Mouse (Mus musculus) frontal cortex, postnatal 14 days (tissue): ENCODE measurements around the gene Apba1.

Experiments used
- DNase-seq, 2 experiments: peaks; one replicate each; pipeline ENCODE4 v3.0.0; 2022; ENCODE audit warnings: low spot score in 2 of 2

Apba1 gene

DNA sequence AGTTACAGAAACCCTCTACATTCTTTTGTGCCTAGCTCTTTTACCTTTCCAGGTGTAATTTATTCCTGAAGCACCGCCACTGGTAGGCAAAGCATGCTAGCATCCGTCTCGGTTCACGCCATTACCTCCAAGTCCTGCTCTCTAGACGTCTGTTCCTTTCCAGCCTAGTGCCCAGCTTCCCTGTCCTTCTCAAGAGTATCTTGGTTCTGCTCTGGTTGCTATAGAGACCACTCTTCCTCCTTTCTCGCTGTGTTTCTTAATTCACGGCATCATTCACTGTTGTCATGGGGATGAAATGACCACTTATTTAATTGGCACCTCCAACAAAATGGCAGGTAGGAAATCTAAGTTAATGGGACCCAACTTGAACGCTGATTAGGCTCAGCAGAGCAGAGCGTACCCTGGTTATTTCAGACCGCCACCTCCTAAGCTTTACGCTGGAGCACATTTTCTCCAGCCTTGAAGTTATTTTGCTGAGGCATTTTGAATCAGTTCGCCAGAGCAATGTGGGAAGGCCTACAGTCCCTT lies 182.8 kb downstream of the Apba1 start:
- DNase-seq: no peak

- DNase-seq: no peak
These were observed 184.2 kb downstream of the Apba1 start for GRCm38 (mm10) chr19:23942886-23943285.

- no peak for DNase-seq
These were observed 187.5 kb downstream of the Apba1 start for GRCm38 (mm10) chr19:23946026-23946685.

DNA sequence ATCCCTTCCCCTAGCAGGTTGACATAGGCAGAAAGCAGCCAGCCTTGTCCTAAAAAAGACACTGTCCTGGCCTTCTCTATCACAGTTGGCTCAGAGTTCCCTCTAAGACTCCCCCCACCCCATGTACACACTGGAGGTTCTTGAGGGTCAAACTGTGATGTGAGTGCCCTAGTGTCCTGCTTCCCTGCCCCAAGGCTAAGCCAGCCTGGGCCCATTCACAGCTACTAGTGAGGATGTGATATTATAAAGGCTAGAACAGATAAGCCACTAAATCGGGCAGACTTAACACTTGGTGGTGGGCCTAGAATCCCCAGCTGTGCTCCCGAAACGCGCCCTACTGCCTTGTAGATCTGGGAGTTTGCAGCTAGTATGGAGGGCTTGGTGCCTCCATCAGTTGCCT lies 188.1 kb downstream of the Apba1 start:
- DNase-seq: no peak

DNA sequence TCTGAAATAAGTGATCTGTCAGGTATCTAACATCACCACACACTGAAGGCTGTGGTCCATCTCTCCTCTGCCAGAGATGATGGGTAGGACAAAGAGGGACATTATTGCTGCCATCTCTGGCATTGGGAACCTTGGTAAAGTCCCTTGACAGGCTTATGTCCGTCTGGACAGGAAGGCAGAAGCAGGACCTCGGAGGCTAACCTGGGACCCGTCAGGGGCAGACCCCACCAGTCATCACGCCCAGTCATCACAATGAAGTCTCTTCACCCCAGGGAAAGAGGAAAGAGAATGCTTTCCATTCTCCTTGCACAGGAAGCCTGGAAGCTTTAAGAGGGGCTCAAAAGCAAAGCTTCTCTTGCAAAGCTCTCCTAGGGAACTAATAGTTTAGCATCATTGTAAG lies 189.2 kb downstream of the Apba1 start:
- DNase-seq: no peak

- no peak for DNase-seq
These were observed 189.8 kb downstream of the Apba1 start for GRCm38 (mm10) chr19:23948301-23949000.

GRCm38 (mm10) chr19:23955461-23955860 lies 196.8 kb downstream of the Apba1 start:
- DNase-seq: no peak

- DNase-seq: no peak
These were observed 197.8 kb downstream of the Apba1 start for GRCm38 (mm10) chr19:23956299-23956975.

DNA sequence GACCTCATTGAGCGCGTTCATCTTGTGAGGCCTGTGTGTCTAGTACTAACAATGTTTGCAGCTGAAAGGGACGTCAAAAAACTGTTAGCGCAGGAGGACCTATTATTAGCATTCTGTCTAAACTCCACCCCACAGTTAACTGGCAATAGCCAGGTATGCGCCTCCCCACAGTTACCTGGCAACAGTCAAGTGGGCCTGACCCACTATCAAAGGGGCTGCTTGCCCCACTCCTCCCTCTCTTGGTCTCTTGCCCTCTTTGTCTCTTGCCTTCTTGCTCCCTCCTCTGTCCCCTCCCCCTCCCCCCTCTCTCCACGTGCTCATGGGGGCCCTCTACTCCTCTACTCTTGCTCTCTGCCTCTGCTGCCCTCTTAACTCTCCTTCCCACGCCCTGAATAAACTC lies 198.9 kb downstream of the Apba1 start:
- no peak for DNase-seq

DNA sequence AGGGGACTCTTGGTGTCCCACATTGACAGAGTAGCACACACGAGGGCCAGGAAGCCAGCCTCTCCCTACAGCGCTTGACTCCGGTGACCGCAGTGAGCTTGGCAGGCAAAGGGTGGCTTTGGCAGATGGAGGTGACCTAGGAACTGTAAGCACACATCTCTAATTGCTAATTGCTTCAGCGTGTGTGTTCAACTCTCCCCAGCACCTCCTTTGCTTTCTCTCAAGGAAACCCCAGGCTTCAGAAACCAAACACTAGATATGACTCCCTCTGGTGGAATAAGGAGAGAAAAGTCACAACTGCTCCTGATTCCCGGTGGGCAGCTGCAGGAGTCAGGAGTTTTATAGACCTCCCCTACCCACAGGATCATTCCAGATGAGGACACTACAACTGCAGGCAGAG lies 200.2 kb downstream of the Apba1 start:
- DNase-seq: no peak

DNA sequence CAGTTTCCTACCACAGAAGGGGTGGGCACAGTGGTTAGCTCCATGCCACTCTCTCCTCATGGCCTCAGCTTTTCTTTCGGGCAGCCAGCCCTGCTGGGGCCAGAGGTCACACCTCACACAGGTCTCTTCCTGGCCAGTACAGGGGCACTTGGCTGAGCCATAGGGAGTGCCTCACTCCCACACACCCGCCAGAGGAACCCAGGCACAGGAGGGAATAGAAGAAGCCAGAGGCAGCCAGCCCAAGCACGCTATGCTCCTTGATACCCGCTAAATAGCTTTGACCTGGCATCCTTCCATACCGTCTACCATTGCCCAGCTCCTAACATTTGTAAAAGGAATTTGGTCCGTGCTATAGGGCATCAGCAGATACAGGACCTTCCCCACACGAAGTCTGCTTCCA lies 201.2 kb downstream of the Apba1 start:
- DNase-seq: no peak

- DNase-seq: no peak
These were observed 201.6 kb downstream of the Apba1 start for GRCm38 (mm10) chr19:23960275-23960674.

GRCm38 (mm10) chr19:23960831-23961447 lies 202.3 kb downstream of the Apba1 start:
- DNase-seq: no peak

DNA sequence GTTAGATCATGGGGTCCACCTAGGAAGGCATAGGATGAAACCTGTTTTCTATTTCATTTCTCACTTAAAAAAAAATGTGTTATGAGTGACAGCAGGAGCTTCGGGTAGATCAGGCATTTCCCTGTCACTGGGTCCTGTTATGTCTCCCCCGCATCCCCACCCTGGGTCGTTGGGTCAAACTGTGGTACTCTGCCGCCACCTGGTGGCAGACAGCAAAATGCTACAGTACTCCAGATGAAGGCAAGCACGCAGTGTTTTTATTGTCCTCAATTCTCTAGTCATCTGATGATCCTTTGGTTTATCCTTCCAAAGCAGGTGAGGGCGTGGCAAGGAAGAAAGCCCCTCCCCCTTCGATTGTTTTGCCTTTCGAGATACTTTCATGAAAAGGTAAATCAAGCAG lies 202.8 kb downstream of the Apba1 start:
- peak in 1 of 2 experiments; percentile 67 for DNase-seq

DNA sequence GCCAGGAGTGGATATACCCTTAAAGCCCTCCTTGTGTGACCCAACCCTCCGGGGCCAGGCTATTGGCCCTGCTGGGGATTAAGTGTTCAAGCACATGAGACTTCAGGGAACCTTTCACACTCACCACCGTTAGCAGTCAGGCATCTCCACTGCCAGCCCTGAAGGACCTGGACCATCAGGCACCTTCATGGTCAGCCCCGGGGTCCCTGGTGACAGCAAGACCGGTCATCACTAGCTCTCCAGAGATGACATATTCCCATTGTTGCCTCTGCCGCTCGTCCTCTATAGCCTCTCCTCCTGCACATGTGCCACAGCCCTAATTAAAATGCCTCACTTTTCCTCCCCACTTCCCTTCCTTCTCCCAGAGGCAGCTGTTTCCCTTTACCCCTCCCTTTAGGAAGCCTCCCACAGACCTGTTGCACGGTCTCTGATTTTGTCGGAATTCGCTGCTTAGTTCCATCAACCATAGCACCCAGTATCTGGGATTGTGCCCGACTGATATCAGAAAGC lies 205.8 kb downstream of the Apba1 start:
- DNase-seq: no peak

GRCm38 (mm10) chr19:23966376-23966775 lies 207.7 kb downstream of the Apba1 start:
- DNase-seq: no peak

- DNase-seq: no peak
These were observed 208.5 kb downstream of the Apba1 start for GRCm38 (mm10) chr19:23967156-23967555.

DNA sequence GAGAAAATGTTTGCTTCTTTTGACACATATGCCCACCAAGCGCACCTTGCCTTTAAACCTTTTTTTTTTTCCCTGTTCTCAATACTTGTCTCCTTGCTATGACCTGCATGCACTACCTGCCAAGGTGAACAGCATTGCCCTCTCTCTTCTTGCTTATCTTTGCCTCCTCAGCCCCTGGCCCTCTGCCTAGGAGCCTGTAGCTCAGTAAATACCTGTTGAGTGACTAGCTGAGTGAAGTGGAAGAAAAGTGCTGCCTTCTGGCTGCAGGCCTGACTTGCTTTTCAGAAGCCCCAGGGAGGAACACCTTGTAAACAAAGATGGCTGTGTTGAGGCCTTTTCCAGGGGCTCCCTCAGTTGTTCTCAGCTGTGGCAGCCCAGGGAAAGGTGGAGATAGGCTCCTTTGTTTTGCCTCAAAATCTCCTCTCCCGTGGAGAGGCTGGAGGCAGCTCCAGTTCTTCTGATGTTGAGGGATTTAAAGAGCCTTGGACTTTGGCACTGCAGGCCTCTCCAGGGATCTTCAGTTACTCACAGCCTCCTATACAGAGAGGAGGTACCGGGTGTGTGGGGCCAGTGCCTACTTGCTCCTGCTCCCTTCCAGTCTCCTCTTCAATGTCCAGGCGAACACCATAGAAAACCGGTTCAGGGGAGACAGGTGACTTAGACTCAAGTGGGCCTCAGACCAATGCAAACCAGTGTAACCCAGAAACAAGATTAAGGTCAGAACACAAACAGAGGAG lies 209.6 kb downstream of the Apba1 start:
- no peak for DNase-seq

DNA sequence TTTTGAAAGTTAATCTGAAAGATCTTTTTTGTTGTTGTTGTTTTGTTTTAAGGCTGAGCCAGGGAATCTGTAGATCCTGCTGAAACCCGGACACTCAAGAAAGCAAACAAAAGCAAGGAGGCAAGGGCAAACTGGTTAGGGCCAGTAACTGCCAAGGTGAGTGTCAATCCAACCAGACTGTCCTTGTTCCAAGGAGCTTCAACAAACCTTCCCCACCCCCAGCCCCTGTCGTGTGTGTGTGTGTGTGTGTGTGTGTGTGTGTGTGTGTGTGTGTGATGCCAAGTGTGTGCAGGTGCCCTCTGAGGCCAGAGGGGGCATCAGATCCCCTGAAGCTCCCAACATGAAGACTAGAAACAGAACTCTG lies 210.2 kb downstream of the Apba1 start:
- DNase-seq: no peak

DNA sequence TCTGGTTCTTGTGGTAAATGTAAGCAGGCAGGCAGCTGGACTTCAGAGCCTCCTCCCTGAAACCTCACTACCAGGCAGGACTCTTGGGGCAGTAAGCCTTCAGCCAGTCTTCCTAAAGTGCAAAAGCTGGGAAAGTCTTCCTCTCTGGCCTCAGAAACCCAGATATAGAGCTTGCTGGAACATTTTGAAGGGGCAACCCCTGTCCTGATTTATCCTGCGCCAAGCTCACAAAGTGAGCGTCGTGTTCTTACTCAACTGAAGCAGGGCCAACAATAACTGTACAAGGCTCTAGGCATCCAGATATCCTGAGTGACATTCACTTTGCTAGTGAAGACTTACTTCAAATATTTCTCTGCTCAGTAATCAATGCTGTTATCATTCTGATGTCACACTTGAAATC lies 211.7 kb downstream of the Apba1 start:
- no peak for DNase-seq

DNA sequence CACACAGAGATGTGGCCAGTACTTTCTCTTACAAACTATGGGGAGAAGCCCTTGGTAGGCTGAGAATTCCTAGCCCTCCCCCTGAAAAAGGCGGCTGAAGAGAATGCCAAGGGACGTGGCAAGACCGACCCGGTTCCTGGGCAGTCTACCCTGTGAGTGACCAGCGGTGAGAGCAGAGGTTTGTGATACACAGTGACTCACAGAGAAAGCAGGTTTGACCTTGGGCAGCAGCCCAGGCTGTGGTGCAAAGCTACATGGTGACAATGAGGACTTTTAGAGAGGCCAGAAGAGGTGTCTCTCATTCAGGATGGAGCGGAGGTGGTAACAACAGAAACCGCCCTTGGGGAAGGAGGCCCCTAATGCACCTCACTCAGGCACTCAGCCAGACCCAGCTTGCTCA lies 212.7 kb downstream of the Apba1 start:
- DNase-seq: no peak
